Comparison of ENCODE assay signal across 9 mouse cellular contexts in the genomic region with DNA sequence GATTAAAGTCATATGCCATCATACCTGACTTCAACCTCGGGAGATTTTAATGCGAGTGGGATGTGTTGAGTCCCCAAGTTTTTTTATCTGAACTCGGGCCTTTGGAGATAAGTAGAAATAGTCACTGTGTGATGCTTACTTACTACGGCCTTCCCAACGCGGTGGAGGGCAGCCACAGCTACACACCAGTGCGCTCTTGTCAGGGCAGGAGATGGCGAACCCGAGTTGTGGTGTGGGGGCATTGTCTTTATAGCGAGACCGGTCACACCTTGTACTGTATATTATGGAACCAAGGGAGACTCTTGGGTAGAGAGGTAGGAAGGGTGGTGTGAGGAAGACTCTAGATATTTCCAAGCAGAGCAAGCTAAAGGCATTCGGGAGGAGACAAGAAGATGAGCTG. TPM values are rescaled to one million over a fixed set of nuclear protein-coding genes. Genes with fewer than 3 reads are reported as not detected.
DNase-seq lines count a peak whose midpoint lies in the region; ATAC-seq and TF ChIP-seq lines count a peak whose summit lies in the region.
"Had no signal": no experiment of that assay in that cellular context is flagged by ENCODE, and none has a peak within 500 bp of the region (broad histone marks: within the 10 kb centered on the region; RNA-seq: fewer than 3 reads in every experiment).

No protein-coding gene starts in this region.

- ATAC-seq in liver, embryonic 11.5 days (replicated peaks; ENCODE audit: low FRiP score): no peak
- ATAC-seq in CD4-positive, CD25-positive, alpha-beta regulatory T cell, adult 4 months: no peak

- H3K27ac ChIP-seq in cerebellum, adult 2 months (ENCODE audit: insufficient read depth, low read length): no peak overlapping the region
- peak overlapping the region; percentile 5; the same call in 1 of the 2 replicates for H3K27ac ChIP-seq in thymus, adult 2 months (ENCODE audit: control insufficient read depth, insufficient read depth, low read length)
- H3K27ac ChIP-seq in liver, embryonic 11.5 days (ENCODE audit: low read depth, low read length): peak overlapping the region; percentile 82; the same call in 1 of the 2 replicates

- WGBS in cerebellum, adult 2 months: 15% methylated on average over 12 of the region's 12 CpGs
- WGBS in thymus, adult 2 months: 12% methylated on average over 12 of the region's 12 CpGs
- WGBS in liver, embryonic 11.5 days: 11% methylated on average over 12 of the region's 12 CpGs

- no peak for DNase-seq in cerebellum, adult 2 months
- no peak for DNase-seq in cerebellum, adult 8-10 months
- DNase-seq in thymus, adult 2 months: no peak
- no peak for DNase-seq in thymus, adult 18-20 months
- no peak for DNase-seq in liver, embryonic 11.5 days (ENCODE audit: low spot score)
- no peak for DNase-seq in adrenal gland, postnatal 14 days
- DNase-seq in kidney, adult 18-20 months: no peak

- peaks cover 21% of the 10 kb centered on the region for H3K36me3 ChIP-seq in thymus, adult 2 months (ENCODE audit: control insufficient read depth, insufficient read depth, low read length)
- H3K36me3 ChIP-seq in liver, embryonic 11.5 days (ENCODE audit: control insufficient read depth, insufficient read depth, low read length): peaks cover 18% of the 10 kb centered on the region

- TF ChIP-seq POLR2A in cerebellum, adult 2 months (IDR thresholded peaks at IDR 0.05; ENCODE audit: borderline replicate concordance, insufficient read depth, low read length): no peak
- no peak for TF ChIP-seq POLR2A in thymus, adult 2 months (IDR thresholded peaks at IDR 0.05; ENCODE audit: control insufficient read depth, extremely low read depth, insufficient read depth, low read length, poor library complexity)

- peak overlapping the region; percentile 98 for H3K9ac ChIP-seq in liver, embryonic 11.5 days (ENCODE audit: low read depth, low read length)

- H3K4me1 ChIP-seq in cerebellum, adult 2 months (ENCODE audit: control insufficient read depth, insufficient read depth, low read length): peaks cover 6% of the 10 kb centered on the region; the same call in 1 of the 2 replicates
- H3K4me1 ChIP-seq in thymus, adult 2 months (replicated peaks; ENCODE audit: control insufficient read depth, insufficient read depth, low read length): peaks cover 11% of the 10 kb centered on the region
- peaks cover 8% of the 10 kb centered on the region for H3K4me1 ChIP-seq in liver, embryonic 11.5 days (replicated peaks; ENCODE audit: control insufficient read depth, insufficient read depth, low read length)

- no peak for TF ChIP-seq CTCF in cerebellum, adult 2 months (IDR thresholded peaks at IDR 0.05; ENCODE audit: borderline replicate concordance, insufficient read depth, low read depth, low read length)
- no peak for TF ChIP-seq CTCF in thymus, adult 2 months (IDR thresholded peaks at IDR 0.05; ENCODE audit: borderline replicate concordance, control insufficient read depth, extremely low read depth, insufficient read depth, low read length, poor library complexity)

- no peaks in the 10 kb centered on the region for H3K9me3 ChIP-seq in liver, embryonic 11.5 days (ENCODE audit: control insufficient read depth, low read length)

- peak overlapping the region; percentile 90 for H3K4me3 ChIP-seq in cerebellum, adult 2 months (replicated peaks; ENCODE audit: insufficient read depth, low read depth, low read length)
- peak overlapping the region; percentile 71 for H3K4me3 ChIP-seq in thymus, adult 2 months (ENCODE audit: control insufficient read depth, insufficient read depth, low read length)
- H3K4me3 ChIP-seq in liver, embryonic 11.5 days (ENCODE audit: low read depth, low read length): peak overlapping the region; percentile 94

- H3K4me2 ChIP-seq in liver, embryonic 11.5 days: peak overlapping the region; percentile 64

- H3K27me3 ChIP-seq in cerebellum, adult 2 months (ENCODE audit: control insufficient read depth, insufficient read depth, low read length): no peaks in the 10 kb centered on the region
- no peaks in the 10 kb centered on the region for H3K27me3 ChIP-seq in thymus, adult 2 months (ENCODE audit: control insufficient read depth, insufficient read depth, low read length)
- no peaks in the 10 kb centered on the region for H3K27me3 ChIP-seq in liver, embryonic 11.5 days (replicated peaks; ENCODE audit: control insufficient read depth, insufficient read depth, low read length)

RNA-seq across cellular contexts. Expression of gene Ncl, which starts 1.2 kb away (rescaled TPM):
- 105 and 134 TPM in 2 replicates for polyA plus RNA-seq in cerebellum, adult 2 months (2012; rRNA removed)
- polyA plus RNA-seq in thymus, adult 2 months (2012; rRNA removed): 17.0 and 21.5 TPM in 2 replicates
- 828 and 901 TPM in 2 replicates for polyA plus RNA-seq in liver, embryonic 11.5 days (2014; fragmentation: Nextera tagmentation; extraction: Ambion mirVana)
- total RNA-seq in adrenal gland, postnatal 14 days (2021): 330 and 396 TPM in 2 replicates
- 100 to 1,000 TPM; 304 to 334 TPM for polyA plus RNA-seq in CD4-positive, CD25-positive, alpha-beta regulatory T cell, adult 4 months (2017; shearing (Covaris generic))

RNA-seq across cellular contexts. Expression of gene B3gnt7, which starts 57.8 kb away (rescaled TPM):
- polyA plus RNA-seq in cerebellum, adult 2 months (2012; rRNA removed): 1.0 and 1.3 TPM in 2 replicates
- polyA plus RNA-seq in thymus, adult 2 months (2012; rRNA removed): 1.4 and 1.5 TPM in 2 replicates
- polyA plus RNA-seq in liver, embryonic 11.5 days (2014; fragmentation: Nextera tagmentation; extraction: Ambion mirVana): 8.9 TPM in 2 replicates
- 0.19 and 0.56 TPM in 2 replicates for total RNA-seq in adrenal gland, postnatal 14 days (2021)
- not detected for polyA plus RNA-seq in CD4-positive, CD25-positive, alpha-beta regulatory T cell, adult 4 months (2017; shearing (Covaris generic))
- total RNA-seq: gastrocnemius, adult 8-10 months had no signal
